Mouse (Mus musculus) lung, embryonic 15.5 days (tissue): Measurements from ENCODE around the gene Fam171a2. TPM values are rescaled to one million over a fixed set of nuclear protein-coding genes. Genes with fewer than 3 reads are reported as not detected.
A peak's percentile ranks its signal among the peaks of the same experiment; 100 is the strongest.

Experiments used
- ATAC-seq: fragments of 200-750 bp; cut with Nextera tagmentation; 2 replicates; pipeline ENCODE4 v1.8.0; 2017; ENCODE audit warnings: moderate number of reproducible peaks, borderline replicate concordance; ENCODE audit not compliant: low FRiP score, low TSS enrichment; ENCODE audit errors: extremely low read depth
- H3K27ac ChIP-seq: fragments of 300-500 bp; sonication (generic); 2 replicates; pipeline ENCODE4 v1.5.1; 2015; ENCODE audit warnings: moderate library complexity, mild to moderate bottlenecking, inconsistent platforms
- H3K27me3 ChIP-seq: fragments of 300-500 bp; sonication (generic); 2 replicates; pipeline ENCODE4 v1.6.1; 2015; ENCODE audit warnings: inconsistent platforms
- H3K36me3 ChIP-seq: fragments of 300-500 bp; sonication (generic); 2 replicates; pipeline ENCODE4 v1.6.1; 2015; ENCODE audit warnings: inconsistent platforms
- H3K4me1 ChIP-seq: fragments of 300-500 bp; sonication (generic); 2 replicates; pipeline ENCODE4 v1.6.1; 2015; ENCODE audit warnings: inconsistent platforms
- H3K4me2 ChIP-seq: fragments of 300-500 bp; sonication (generic); 2 replicates; pipeline ENCODE4 v1.6.1; 2015; ENCODE audit warnings: inconsistent platforms, mild to moderate bottlenecking, moderate library complexity
- H3K4me3 ChIP-seq: fragments of 300-500 bp; sonication (generic); 2 replicates; pipeline ENCODE4 v1.5.1; 2015; ENCODE audit warnings: mild to moderate bottlenecking, inconsistent platforms
- H3K9ac ChIP-seq: fragments of 300-500 bp; sonication (generic); 2 replicates; pipeline ENCODE4 v1.6.1; 2015; ENCODE audit warnings: inconsistent platforms
- H3K9me3 ChIP-seq: fragments of 300-500 bp; sonication (generic); 2 replicates; pipeline ENCODE4 v1.6.1; 2016; ENCODE audit warnings: inconsistent platforms
- WGBS: fragments of 180-500 bp; shearing (Covaris S2); methylation state at CpG from one replicate; pipeline ENCODE4 v1.1.7; 2015; 5-methylcytosine and 5-hydroxymethylcytosine counted together
- polyA plus RNA-seq: library from polyadenylated mRNA; unstranded; fragments of >200 nt; fragmentation: Nextera tagmentation; extraction: Ambion mirVana; gene quantifications from 2 replicates; pipeline ENCODE4 v1.2.1, GENCODE M21; 2015

Fam171a2 gene
- polyA plus RNA-seq, 1 experiment from 2014 or later: 4.7 TPM

- no peak overlapping the region for H3K4me3 ChIP-seq
- H3K4me2 ChIP-seq: no peak overlapping the region
- no peak for ATAC-seq
- peaks cover 60% of the 10 kb centered on the region for H3K36me3 ChIP-seq
- H3K27me3 ChIP-seq: no peaks in the 10 kb centered on the region
- H3K9me3 ChIP-seq: no peaks in the 10 kb centered on the region
- 94% methylated on average over 23 of the region's 23 CpGs for WGBS
- H3K9ac ChIP-seq: no peak overlapping the region
- H3K4me1 ChIP-seq: no peaks in the 10 kb centered on the region
- no peak overlapping the region for H3K27ac ChIP-seq
Measured at GRCm38 (mm10) chr11:102479581-102479980, 32.1 kb upstream of the Fam171a2 start.

- Histone ChIP-seq H3K4me1 (no peaks in the 10 kb centered on the region), H3K27ac (no peak overlapping the region), H3K4me2 (no peak overlapping the region), H3K4me3 (no peak overlapping the region), H3K9me3 (no peaks in the 10 kb centered on the region), H3K36me3 (peaks cover 58% of the 10 kb centered on the region), H3K27me3 (no peaks in the 10 kb centered on the region), H3K9ac (no peak overlapping the region)
- WGBS: 91% methylated on average over 3 of the region's 3 CpGs
- ATAC-seq: no peak
Measured at GRCm38 (mm10) chr11:102478671-102479070, 31.2 kb upstream of the Fam171a2 start.

GRCm38 (mm10) chr11:102475027-102475426 lies 27.5 kb upstream of the Fam171a2 start:
- peaks cover 31% of the 10 kb centered on the region for H3K36me3 ChIP-seq
- no peak overlapping the region for H3K4me2 ChIP-seq
- no peaks in the 10 kb centered on the region for H3K4me1 ChIP-seq
- WGBS: 90% methylated on average over 3 of the region's 3 CpGs
- no peak overlapping the region for H3K27ac ChIP-seq
- ATAC-seq: no peak
- H3K9me3 ChIP-seq: no peaks in the 10 kb centered on the region
- no peak overlapping the region for H3K4me3 ChIP-seq
- H3K27me3 ChIP-seq: no peaks in the 10 kb centered on the region
- H3K9ac ChIP-seq: no peak overlapping the region

- no peak within 1 kb of the TSS for H3K27ac ChIP-seq
- WGBS: 46% methylated on average over 11 of the region's 11 CpGs
- peaks cover 22% of the 10 kb centered on the region for H3K4me1 ChIP-seq
Measured at GRCm38 (mm10) chr11:102469648-102470357, 22.3 kb upstream of the Fam171a2 start, which contains the start of gene Itga2b. TSS of gene Itga2b (minus strand) at chr11:102470122.

GRCm38 (mm10) chr11:102467041-102467631 lies 19.7 kb upstream of the Fam171a2 start:
- ATAC-seq: peak; percentile 97
- peak overlapping the region; percentile 43 for H3K4me3 ChIP-seq
- H3K27ac ChIP-seq: peak overlapping the region; percentile 76
- no peaks in the 10 kb centered on the region for H3K27me3 ChIP-seq
- peaks cover 22% of the 10 kb centered on the region for H3K4me1 ChIP-seq
- H3K4me2 ChIP-seq: peak overlapping the region; percentile 93
- peak overlapping the region; percentile 47 for H3K9ac ChIP-seq
- 1% methylated on average over 37 of the region's 37 CpGs for WGBS
- H3K9me3 ChIP-seq: no peaks in the 10 kb centered on the region
- no peaks in the 10 kb centered on the region for H3K36me3 ChIP-seq

More at GRCm38 (mm10) chr11:102469648-102470357, 22.3 kb upstream of the Fam171a2 start, which contains the start of gene Itga2b:
- no peak within 1 kb of the TSS for H3K9ac ChIP-seq
- no peak for ATAC-seq
- no peak within 1 kb of the TSS for H3K4me3 ChIP-seq
- H3K9me3 ChIP-seq: no peaks in the 10 kb centered on the region
- H3K27me3 ChIP-seq: no peaks in the 10 kb centered on the region
- no peak within 1 kb of the TSS for H3K4me2 ChIP-seq
- 0 out of 2 replicates have a peak, but pooled peaks cover under 1% of the 10 kb centered on the region for H3K36me3 ChIP-seq

GRCm38 (mm10) chr11:102465713-102466436 lies 18.4 kb upstream of the Fam171a2 start:
- no peak overlapping the region for H3K27ac ChIP-seq
- no peaks in the 10 kb centered on the region for H3K36me3 ChIP-seq
- WGBS: 14% methylated on average over 26 of the region's 26 CpGs
- H3K9me3 ChIP-seq: no peaks in the 10 kb centered on the region
- H3K9ac ChIP-seq: no peak overlapping the region
- H3K27me3 ChIP-seq: no peaks in the 10 kb centered on the region
- ATAC-seq: no peak
- H3K4me1 ChIP-seq: peaks cover 22% of the 10 kb centered on the region
- peak overlapping the region; percentile 21; the same call in 1 of the 2 replicates for H3K4me2 ChIP-seq
- H3K4me3 ChIP-seq: no peak overlapping the region

- WGBS: 86% methylated on average over 6 of the region's 6 CpGs
- no peak for ATAC-seq
- H3K4me1 ChIP-seq: peaks cover 22% of the 10 kb centered on the region
- H3K27ac ChIP-seq: no peak overlapping the region
- no peaks in the 10 kb centered on the region for H3K36me3 ChIP-seq
- no peak overlapping the region for H3K9ac ChIP-seq
- H3K9me3 ChIP-seq: no peaks in the 10 kb centered on the region
- H3K4me2 ChIP-seq: no peak overlapping the region
- H3K27me3 ChIP-seq: no peaks in the 10 kb centered on the region; the same call in 1 of the 2 replicates
- H3K4me3 ChIP-seq: no peak overlapping the region
Measured at GRCm38 (mm10) chr11:102464901-102465300, 17.4 kb upstream of the Fam171a2 start.

- Histone ChIP-seq H3K4me3 (no peak overlapping the region), H3K9ac (no peak overlapping the region), H3K27me3 (no peaks in the 10 kb centered on the region; the same call in 1 of the 2 replicates), H3K4me1 (peaks cover 13% of the 10 kb centered on the region), H3K9me3 (no peaks in the 10 kb centered on the region), H3K27ac (no peak overlapping the region), H3K36me3 (no peaks in the 10 kb centered on the region), H3K4me2 (no peak overlapping the region)
- 80% methylated on average over 3 of the region's 3 CpGs for WGBS
- ATAC-seq: no peak
Measured at GRCm38 (mm10) chr11:102461764-102462163, 14.3 kb upstream of the Fam171a2 start.

- H3K27me3 ChIP-seq: no peaks in the 10 kb centered on the region; the same call in 1 of the 2 replicates
- no peak overlapping the region for H3K4me2 ChIP-seq
- no peak overlapping the region for H3K4me3 ChIP-seq
- ATAC-seq: no peak
- no peaks in the 10 kb centered on the region for H3K9me3 ChIP-seq
- WGBS: 48% methylated on average over 16 of the region's 16 CpGs
- peaks cover 10% of the 10 kb centered on the region for H3K4me1 ChIP-seq
- H3K36me3 ChIP-seq: no peaks in the 10 kb centered on the region
- no peak overlapping the region for H3K9ac ChIP-seq
- no peak overlapping the region for H3K27ac ChIP-seq
Measured at GRCm38 (mm10) chr11:102460541-102460940, 13.1 kb upstream of the Fam171a2 start.

GRCm38 (mm10) chr11:102455740-102456396 lies 8.4 kb upstream of the Fam171a2 start:
- Histone ChIP-seq H3K9me3 (no peaks in the 10 kb centered on the region), H3K36me3 (no peaks in the 10 kb centered on the region), H3K4me2 (peak overlapping the region; percentile 94), H3K9ac (peak overlapping the region; percentile 56), H3K27ac (peak overlapping the region; percentile 80), H3K27me3 (no peaks in the 10 kb centered on the region; the same call in 1 of the 2 replicates), H3K4me1 (peaks cover 28% of the 10 kb centered on the region), H3K4me3 (peak overlapping the region; percentile 56)
- WGBS: under 1% methylated on average over 40 of the region's 40 CpGs
- ATAC-seq: peak; percentile 88

GRCm38 (mm10) chr11:102453131-102453530 lies 5.6 kb upstream of the Fam171a2 start:
- Histone ChIP-seq H3K27me3 (no peaks in the 10 kb centered on the region; the same call in 1 of the 2 replicates), H3K4me2 (no peak overlapping the region; the same call in 1 of the 2 replicates), H3K36me3 (no peaks in the 10 kb centered on the region), H3K9ac (no peak overlapping the region), H3K4me3 (no peak overlapping the region), H3K9me3 (no peaks in the 10 kb centered on the region), H3K4me1 (peaks cover 46% of the 10 kb centered on the region), H3K27ac (no peak overlapping the region)
- no peak for ATAC-seq
- WGBS: 14% methylated on average over 10 of the region's 10 CpGs
